Mouse (Mus musculus): ENCODE results near the gene Thegl. TPM values are rescaled to one million over a fixed set of nuclear protein-coding genes. Genes with fewer than 3 reads are reported as not detected.

Thegl gene
- total RNA-seq, 2 experiments from 2014 or later: 0.42 to 0.63 TPM

- no peak for DNase-seq (ENCODE audit: low spot score in 2 of 2)
Observed at GRCm38 (mm10) chr5:77039391-77039790, 23.6 kb downstream of the Thegl start.

GRCm38 (mm10) chr5:77044362-77044761 is 28.5 kb downstream of the Thegl start:
- DNase-seq (ENCODE audit: low spot score in 2 of 2): no peak

DNA sequence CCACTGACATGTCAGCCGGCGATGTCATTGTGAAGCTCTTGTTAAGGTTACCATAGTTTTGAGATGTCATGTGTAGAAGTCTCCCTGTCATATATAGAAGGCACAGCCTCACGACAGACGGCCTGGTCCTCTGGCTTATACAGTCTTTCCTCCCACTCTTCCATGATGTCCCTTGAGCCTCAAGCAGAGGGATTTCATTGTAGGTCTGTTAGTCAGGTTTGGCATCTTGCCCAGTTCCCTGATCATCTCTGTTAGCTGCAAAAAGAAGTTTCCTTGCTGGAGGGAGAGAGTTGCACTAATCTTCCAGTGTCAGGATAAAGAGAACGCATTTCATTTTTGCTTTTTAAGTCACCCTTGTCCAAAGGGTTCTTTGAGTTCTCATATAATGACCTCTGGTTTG is 36.8 kb downstream of the Thegl start:
- DNase-seq (ENCODE audit: low spot score in 2 of 2): no peak

DNA sequence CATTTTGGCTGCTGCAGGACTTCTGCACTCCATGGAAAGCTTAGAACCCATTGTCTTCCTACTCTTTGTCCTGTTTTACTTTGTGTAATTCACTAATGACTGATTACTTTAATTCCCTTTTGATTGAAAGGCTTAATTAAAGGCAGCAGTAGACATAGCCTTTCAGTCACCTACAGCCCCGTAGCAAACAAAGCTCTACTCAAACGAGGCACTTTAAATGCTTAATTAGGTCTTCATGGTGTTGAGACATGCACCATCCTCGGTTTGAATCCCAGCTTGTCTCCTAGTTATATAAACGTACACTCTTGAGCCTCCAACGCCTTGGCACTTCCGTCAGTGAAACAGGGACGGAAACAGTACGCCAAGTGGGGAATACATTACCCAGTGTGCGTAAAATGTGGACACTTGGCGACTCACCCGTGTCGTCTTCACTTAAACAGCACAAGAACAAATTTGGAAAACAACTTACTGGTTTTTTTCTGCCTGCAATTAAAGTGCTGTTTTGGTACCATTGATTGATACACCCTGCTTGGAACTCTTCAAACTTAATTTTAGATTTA is 41.1 kb downstream of the Thegl start:
- peak; percentile 11 to 32 for DNase-seq (ENCODE audit: low spot score in 2 of 2)

DNA sequence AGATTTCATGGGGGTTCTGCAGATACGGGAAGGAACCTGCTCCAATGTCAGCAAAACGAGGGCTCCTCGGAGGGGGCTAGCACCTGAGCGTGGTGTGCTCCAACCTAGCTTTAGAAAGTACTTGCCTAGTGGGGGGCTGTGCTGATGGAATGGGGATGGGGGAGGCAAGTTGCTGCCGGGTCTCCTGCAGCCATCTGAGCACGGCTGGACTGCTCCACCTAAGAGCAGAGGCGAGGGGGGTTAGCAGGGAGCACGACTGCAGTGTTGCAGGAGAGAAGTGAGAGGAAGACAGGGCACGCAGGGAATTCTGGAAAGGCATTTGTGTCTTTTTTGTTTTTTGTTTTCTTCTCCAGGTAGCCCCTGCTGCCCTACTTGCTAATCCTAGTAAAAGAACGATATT is 44.5 kb downstream of the Thegl start:
- DNase-seq (ENCODE audit: low spot score in 2 of 2): no peak

DNA sequence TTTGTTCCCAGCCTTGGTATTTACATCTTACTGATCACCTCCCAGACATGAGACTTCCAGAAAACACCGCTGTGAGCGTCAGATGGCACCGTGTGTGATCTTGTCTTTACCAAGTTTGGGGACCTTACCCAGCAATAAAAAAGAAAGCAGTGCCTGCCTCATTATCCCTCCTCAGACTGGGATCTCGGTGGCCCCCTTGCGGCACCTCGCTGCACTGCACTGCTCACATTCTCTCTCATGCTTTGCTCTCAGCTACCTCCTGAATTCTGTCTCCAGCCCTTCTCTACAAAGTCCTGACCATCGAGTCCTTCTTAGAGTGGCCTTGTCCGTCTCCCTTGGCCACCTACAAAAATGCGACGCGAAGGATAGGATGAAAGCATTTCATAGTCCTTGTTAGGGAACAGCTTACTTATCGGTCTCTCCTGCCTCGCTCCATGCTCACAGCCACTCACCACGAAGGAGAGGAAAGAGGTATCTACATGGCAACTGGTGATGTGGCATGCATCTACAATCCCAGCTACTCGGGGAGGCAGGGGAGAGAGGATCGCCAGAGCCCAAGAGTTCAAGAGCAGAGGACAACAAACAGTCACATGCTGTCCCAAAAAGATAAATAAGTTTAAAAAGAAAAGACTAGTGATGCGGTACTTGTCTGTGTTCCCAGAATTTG is 45.7 kb downstream of the Thegl start:
- peak; percentile 71 to 79 for DNase-seq (ENCODE audit: low spot score in 2 of 2)

DNA sequence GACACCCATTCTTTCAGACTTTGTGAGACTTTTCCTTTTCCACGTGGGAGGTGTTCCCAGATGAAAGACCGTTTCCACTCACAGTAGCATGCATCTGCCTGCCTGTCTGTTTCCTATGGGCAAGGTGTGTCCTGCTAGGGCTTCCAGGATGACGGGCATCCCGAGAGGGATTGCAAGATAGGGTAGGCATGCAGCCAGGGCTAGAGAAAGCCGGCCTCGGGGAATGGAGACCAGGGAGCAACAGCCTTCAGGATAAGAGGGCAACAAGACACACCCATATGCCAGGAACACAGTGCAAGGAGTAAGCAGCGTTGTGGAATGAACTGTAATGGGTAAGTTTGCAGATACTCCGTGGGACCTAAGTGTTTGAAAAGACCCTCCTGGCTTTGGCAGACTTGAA is 51.5 kb downstream of the Thegl start:
- DNase-seq (ENCODE audit: low spot score in 2 of 2): no peak

GRCm38 (mm10) chr5:77070987-77071386 is 55.2 kb downstream of the Thegl start:
- no peak for DNase-seq (ENCODE audit: low spot score in 2 of 2)

DNA sequence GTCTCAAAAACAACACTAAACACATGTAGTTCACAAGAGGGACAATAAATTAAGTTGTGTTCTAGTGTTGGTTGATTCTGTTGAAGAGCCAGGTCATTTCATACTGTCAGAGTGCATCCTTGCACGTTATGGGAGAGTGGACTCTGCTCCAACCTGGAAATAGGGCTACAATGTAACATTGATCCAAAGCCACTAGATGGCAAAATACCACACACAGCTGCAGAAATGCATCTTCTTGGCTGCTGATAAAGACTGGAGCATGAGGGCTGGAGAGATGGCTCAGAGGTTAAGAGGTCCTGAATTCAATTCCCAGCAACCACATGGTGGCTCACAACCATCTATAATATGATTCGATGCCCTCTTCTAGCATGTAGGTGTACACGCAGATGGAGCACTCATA is 55.8 kb downstream of the Thegl start:
- no peak for DNase-seq (ENCODE audit: low spot score in 2 of 2)

DNA sequence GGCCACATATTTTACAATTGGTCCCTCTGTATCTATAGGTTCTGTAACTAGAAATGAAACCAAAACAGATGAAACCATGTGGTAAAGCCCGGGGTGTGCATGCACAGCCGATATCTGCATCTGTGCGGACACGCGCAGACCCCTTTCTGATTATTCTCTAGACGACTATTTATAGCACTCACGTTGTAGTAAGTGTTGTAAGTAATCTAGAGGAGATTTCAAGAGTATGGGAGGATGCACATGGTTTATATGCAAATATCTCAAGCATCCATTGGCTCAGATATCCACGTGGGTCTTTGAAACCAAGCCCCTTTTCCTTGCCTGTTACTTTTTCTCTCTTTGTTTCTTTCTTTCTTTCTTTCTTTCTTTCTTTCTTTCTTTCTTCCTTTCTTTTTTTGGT is 58.0 kb downstream of the Thegl start:
- DNase-seq (ENCODE audit: low spot score in 2 of 2): no peak

GRCm38 (mm10) chr5:77074914-77075313 is 59.1 kb downstream of the Thegl start:
- peak; percentile 71 to 75 for DNase-seq (ENCODE audit: low spot score in 2 of 2)

GRCm38 (mm10) chr5:77075951-77076350 is 60.1 kb downstream of the Thegl start:
- DNase-seq (ENCODE audit: low spot score in 2 of 2): no peak

DNA sequence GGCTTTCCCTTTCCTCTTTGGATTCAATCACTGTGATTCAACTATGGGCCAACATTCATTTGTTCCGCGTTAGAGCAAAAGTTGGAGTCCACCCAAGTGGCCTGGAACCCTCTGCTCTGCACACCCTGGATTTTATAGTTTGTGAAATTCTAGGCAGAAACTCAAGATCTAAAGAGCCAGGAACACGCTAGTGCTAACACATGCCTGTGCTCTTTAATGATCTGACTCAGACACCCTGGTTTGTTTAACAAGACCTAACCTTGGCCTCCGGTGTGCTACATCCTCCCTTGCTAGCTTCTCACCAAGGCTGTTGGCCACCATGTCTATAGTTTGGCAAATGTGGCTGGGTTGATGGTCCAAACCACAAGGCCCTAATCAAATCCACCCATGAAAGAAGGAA is 64.9 kb downstream of the Thegl start:
- no peak for DNase-seq (ENCODE audit: low spot score in 2 of 2)

DNA sequence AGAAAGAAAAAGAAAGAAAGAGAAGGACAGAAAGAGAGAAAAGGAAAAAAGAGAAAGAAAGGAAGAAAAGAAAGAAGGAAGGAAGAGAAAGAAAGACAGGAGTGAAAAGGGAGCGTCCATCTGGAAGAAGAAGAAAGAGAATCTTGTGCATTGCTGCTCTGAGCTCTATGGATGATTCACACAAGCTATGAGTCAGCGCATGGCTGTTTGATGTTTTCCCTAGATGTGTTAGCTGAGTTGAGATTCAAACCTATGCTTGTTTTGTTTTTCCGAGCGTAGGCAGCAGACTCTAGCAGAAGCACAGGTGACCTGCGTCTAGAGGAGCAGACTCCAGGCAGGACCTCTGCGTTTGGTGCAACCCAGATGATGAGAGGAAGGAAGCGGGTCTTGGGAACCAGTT is 66.9 kb downstream of the Thegl start:
- DNase-seq (ENCODE audit: low spot score in 2 of 2): peak; percentile 35 to 53

DNA sequence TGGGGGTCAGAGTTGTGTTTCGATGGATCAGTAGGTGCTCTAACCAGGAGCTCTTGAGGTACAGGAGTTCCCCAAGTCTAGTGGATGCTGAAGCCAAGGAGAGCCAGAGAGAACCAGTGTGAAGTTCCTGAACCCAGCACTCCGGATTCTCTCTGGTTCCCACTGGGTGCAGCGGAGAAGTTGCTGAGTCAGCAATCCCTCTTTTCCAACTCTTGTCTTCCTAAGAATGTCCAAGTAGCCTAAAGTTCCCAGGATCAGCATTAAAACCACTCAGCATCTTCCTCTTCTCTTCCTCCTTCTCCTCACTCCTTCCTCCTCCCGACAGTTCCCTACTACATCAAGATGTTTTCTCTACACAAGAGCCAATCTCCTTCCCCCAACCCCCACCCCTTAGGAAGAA is 68.6 kb downstream of the Thegl start:
- DNase-seq (ENCODE audit: low spot score in 2 of 2): no peak

- DNase-seq (ENCODE audit: low spot score in 2 of 2): no peak
Observed at GRCm38 (mm10) chr5:77085753-77086450, 70.1 kb downstream of the Thegl start.

DNA sequence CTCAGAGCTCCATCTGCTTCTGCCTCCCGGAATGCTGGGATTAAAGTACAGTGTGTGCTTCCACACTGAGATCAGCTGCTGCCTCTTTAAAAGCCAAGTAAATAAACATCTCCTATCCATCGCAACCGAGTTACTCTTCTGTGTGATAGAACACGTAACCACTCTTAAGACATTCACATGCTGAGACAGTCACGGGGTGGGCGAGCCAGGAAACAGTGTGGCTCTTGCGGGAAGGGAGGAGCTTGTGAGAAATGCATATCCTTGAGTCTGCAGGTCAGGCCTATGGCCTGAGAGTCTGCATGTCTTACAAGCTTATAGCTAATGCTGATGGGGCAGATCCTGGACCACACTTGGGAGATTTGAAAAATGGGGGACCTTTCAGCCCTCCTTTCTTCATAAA is 70.7 kb downstream of the Thegl start:
- DNase-seq (ENCODE audit: low spot score in 2 of 2): no peak

- DNase-seq (ENCODE audit: low spot score in 2 of 2): no peak
Observed at GRCm38 (mm10) chr5:77087122-77087521, 71.3 kb downstream of the Thegl start.

DNA sequence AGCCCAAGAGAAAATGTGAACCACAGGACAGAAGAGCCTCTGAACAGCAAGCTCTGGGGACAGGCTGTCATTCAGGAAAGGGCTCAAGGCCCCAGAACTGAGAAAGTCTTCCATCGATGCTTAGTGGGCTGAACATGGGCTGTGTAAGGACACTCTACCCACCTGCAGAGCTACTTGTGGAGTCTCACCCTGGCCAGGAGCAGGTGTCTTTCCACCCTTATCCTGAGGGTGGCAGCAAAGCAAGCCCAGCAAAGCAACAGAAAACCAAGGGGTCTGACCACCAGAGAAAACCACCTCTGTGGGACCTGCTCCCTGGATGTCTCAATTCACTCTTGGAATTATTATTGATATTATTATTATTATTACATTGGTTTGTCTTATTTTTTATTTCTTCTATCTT is 73.5 kb downstream of the Thegl start:
- DNase-seq (ENCODE audit: low spot score in 2 of 2): peak; percentile 55 to 63

- DNase-seq (ENCODE audit: low spot score in 2 of 2): no peak
Observed at GRCm38 (mm10) chr5:77089901-77090300, 74.1 kb downstream of the Thegl start.

- no peak for DNase-seq (ENCODE audit: low spot score in 2 of 2)
Observed at GRCm38 (mm10) chr5:77090521-77091096, 74.8 kb downstream of the Thegl start.

DNA sequence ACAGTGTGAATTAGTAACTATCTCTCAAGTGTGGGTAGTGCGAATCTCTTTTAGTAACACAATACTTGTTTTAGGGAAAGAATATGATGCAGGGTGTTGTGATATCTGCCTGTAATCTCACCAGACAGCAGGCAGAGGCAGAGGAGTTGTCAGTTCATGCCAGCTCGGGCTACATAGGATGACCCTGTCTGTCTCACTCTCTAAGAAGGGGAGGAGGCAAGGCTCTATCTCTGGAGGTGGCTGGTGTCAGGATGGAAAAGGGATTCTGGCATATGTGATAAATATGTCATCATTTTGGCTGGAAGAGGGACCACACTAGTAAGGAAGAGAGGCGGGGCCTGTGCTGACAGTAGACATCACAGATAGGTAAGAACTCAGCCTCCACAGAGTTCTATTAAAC is 76.1 kb downstream of the Thegl start:
- DNase-seq (ENCODE audit: low spot score in 2 of 2): no peak

Measured in left cerebral cortex, adult 18-20 months (tissue).